Mouse (Mus musculus) heart, embryonic 16.5 days (tissue): ENCODE results near the gene Camkmt. TPM values are rescaled to one million over a fixed set of nuclear protein-coding genes. Genes with fewer than 3 reads are reported as not detected.

Experiments used
- ATAC-seq: fragments of 200-750 bp; cut with Nextera tagmentation; replicated peaks from 2 replicates; pipeline ENCODE4 v1.8.0; 2017; ENCODE audit warnings: moderate number of reproducible peaks; ENCODE audit not compliant: insufficient read depth, low FRiP score; ENCODE audit errors: extremely low read depth
- H3K27ac ChIP-seq: fragments of 300-500 bp; sonication (generic); 2 replicates; pipeline ENCODE4 v1.5.1; 2014; ENCODE audit warnings: mild to moderate bottlenecking, low read length, control low read depth, moderate library complexity
- H3K27me3 ChIP-seq: fragments of 300-500 bp; sonication (generic); 2 replicates; pipeline ENCODE4 v1.6.1; 2014; ENCODE audit warnings: low read length, mixed read lengths; ENCODE audit not compliant: control insufficient read depth, insufficient read depth
- H3K36me3 ChIP-seq: fragments of 300-500 bp; sonication (generic); 2 replicates; pipeline ENCODE4 v1.6.1; 2014; ENCODE audit not compliant: control insufficient read depth, insufficient read depth
- H3K4me1 ChIP-seq: fragments of 300-500 bp; sonication (generic); 2 replicates; pipeline ENCODE4 v1.6.1; 2014; ENCODE audit warnings: low read length, mixed read lengths; ENCODE audit not compliant: control insufficient read depth, insufficient read depth
- H3K4me2 ChIP-seq: fragments of 300-500 bp; sonication (generic); 2 replicates; pipeline ENCODE4 v1.6.1; 2014; ENCODE audit warnings: low read depth, mild to moderate bottlenecking, control low read depth, low read length
- H3K4me3 ChIP-seq: fragments of 300-500 bp; sonication (generic); 2 replicates; pipeline ENCODE4 v1.5.1; 2014; ENCODE audit warnings: mild to moderate bottlenecking, control low read depth, low read length
- H3K9ac ChIP-seq: fragments of 300-500 bp; sonication (generic); 2 replicates; pipeline ENCODE4 v1.6.1; 2014; ENCODE audit warnings: low read length, control low read depth
- H3K9me3 ChIP-seq: fragments of 300-500 bp; sonication (generic); replicated peaks from 2 replicates; pipeline ENCODE4 v1.6.1; 2016; ENCODE audit warnings: low read length; ENCODE audit not compliant: control insufficient read depth
- WGBS: fragments of 180-500 bp; shearing (Covaris S2); extraction: QIAGEN DNeasy Blood & Tissue Kit; methylation state at CpG from one replicate; pipeline ENCODE4 v1.1.7; 2014; 5-methylcytosine and 5-hydroxymethylcytosine counted together
- polyA plus RNA-seq: library from polyadenylated mRNA; unstranded; fragments of >200 nt; fragmentation: Nextera tagmentation; extraction: Ambion mirVana; gene quantifications from 2 replicates; pipeline ENCODE4 v1.2.1, GENCODE M21; 2015

The Camkmt gene
- polyA plus RNA-seq, 1 experiment from 2014 or later = 6.7 TPM

DNA sequence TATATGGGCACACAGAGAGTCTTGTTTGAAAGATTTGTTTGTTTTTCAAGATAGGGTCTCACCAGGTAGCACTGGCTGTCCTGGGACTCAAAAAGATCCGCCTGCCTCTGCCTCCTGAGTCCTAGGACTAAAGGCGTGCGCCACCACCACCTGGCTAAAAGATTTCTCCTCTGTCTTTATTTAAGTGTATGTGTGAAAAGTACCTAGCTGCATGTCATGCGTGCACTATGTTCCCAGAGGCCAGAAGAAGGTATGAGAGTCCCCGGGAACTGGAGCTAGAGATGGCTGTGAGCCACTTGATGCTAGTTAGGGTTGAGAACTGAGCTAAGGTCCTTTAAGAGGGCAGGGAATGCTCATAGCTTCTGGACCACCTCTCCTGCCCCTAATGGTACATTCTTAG is 277.0 kb downstream of the Camkmt start:
- Histone ChIP-seq H3K27me3 (no peaks in the 10 kb centered on the region), H3K9me3 (no peaks in the 10 kb centered on the region), H3K4me1 (no peaks in the 10 kb centered on the region), H3K9ac (no peak overlapping the region), H3K27ac (no peak overlapping the region), H3K4me2 (no peak overlapping the region), H3K36me3 (no peaks in the 10 kb centered on the region), H3K4me3 (no peak overlapping the region)
- ATAC-seq = no peak
- WGBS = 86% methylated on average over 5 of the region's 5 CpGs

DNA sequence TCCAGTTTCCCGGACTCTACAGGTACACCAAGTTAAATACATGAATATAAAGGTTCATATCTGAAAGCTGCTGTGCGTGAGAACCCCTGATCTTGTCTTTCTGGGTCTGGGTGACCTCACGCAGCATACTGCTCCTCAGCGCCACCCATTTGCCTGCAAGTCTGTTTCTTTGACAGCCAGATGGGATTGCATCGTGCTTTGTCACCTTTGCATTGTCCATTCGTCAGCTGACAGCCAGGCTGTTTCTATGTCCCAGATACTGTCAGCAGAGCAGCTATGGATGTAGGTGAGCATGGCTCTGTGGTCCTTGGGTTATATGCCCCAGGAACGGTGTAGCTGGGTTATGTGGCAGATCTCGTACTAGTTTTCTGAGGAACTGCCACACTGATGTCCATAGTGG is 278.4 kb downstream of the Camkmt start:
- no peak overlapping the region for H3K9ac ChIP-seq
- no peaks in the 10 kb centered on the region for H3K9me3 ChIP-seq
- H3K27me3 ChIP-seq = no peaks in the 10 kb centered on the region
- no peak overlapping the region for H3K27ac ChIP-seq
- WGBS = 64% methylated on average over 8 of the region's 8 CpGs
- no peaks in the 10 kb centered on the region for H3K36me3 ChIP-seq
- no peaks in the 10 kb centered on the region for H3K4me1 ChIP-seq
- H3K4me3 ChIP-seq = no peak overlapping the region
- ATAC-seq = no peak
- H3K4me2 ChIP-seq = no peak overlapping the region

DNA sequence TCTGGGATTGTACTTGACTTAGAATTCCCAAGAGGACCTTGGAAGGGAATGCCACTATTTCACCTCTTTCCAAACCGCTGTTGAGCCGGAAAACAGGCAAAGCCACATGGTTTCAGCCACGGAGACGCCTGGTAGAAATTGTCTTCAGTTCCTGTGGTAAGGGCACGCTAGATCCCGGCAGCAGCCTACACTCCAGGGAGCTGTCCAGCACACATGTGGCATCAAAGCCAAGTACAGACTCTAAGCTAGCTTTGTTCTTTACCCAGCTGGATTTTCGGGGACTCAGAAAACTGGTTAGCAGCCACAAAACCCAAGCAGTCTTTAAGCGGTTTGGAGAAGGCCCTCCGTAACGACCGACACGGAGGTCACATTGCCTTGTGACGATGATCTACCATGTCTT is 281.7 kb downstream of the Camkmt start:
- Histone ChIP-seq H3K27me3 (no peaks in the 10 kb centered on the region), H3K9me3 (no peaks in the 10 kb centered on the region), H3K36me3 (no peaks in the 10 kb centered on the region), H3K4me2 (no peak overlapping the region), H3K4me1 (no peaks in the 10 kb centered on the region; the same call in 1 of the 2 replicates), H3K9ac (no peak overlapping the region), H3K27ac (no peak overlapping the region), H3K4me3 (no peak overlapping the region)
- ATAC-seq = no peak
- 55% methylated on average over 13 of the region's 13 CpGs for WGBS

DNA sequence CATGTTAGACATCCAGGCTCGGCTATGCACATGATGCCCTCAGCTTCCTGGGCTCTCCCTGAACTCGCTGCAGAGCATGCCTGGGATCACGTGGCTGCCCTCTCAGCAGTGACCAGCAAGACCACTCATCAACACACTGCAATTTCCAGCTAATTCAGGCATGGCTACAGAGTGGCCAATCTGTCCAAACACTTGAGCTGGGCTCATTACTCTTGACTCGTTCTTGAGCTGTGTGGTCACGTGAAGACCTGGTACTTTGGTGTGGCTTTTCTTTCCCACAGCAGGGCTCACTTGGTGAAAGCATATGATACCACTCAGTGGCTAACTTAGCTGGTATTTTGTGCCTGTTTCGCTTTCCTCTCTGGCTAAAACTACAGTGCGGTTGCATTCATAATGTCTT is 282.2 kb downstream of the Camkmt start:
- H3K9ac ChIP-seq = no peak overlapping the region
- no peaks in the 10 kb centered on the region for H3K9me3 ChIP-seq
- no peak for ATAC-seq
- H3K27me3 ChIP-seq = no peaks in the 10 kb centered on the region
- WGBS = 75% methylated on average over 7 of the region's 7 CpGs
- no peaks in the 10 kb centered on the region for H3K36me3 ChIP-seq
- H3K4me3 ChIP-seq = no peak overlapping the region
- H3K27ac ChIP-seq = no peak overlapping the region
- H3K4me1 ChIP-seq = no peaks in the 10 kb centered on the region; the same call in 1 of the 2 replicates
- no peak overlapping the region for H3K4me2 ChIP-seq

DNA sequence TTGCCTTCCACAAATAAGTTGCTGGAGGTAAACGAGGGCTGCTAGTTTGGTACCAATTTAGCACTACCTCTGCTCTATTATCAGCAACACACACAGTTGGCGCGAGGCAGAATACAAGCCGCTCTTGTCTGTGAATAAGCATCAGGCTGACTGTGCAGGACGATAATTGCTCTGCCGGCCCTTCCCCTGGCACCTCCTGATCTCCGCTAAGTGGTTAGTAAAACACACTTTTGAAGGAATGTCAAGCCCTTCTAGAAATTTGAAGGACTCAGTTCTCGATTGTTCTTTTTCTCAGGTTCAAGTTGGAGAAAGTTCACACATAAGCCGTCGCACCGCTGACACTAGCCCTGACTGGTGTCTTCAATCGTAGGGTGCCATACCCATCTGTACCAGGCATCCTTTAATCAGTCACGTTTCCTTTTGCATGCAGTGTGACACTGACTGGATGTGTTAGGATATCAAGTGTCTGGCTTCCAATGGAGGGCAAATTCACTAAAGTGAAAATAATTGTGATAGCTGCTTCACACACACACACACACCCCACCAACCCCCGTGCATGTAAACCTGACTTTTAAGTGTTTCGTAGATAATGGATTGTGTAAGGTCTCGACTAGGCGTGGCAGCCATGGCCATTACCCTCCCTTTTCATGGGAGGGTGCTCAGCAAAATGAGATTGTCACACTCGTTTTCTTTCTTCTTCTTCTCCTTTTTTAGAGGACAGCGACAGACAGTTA is 283.9 kb downstream of the Camkmt start:
- no peaks in the 10 kb centered on the region for H3K36me3 ChIP-seq
- no peak for ATAC-seq
- H3K9me3 ChIP-seq = no peaks in the 10 kb centered on the region
- WGBS = 63% methylated on average over 19 of the region's 19 CpGs
- H3K4me3 ChIP-seq = no peak overlapping the region
- no peak overlapping the region for H3K4me2 ChIP-seq
- H3K9ac ChIP-seq = no peak overlapping the region
- H3K4me1 ChIP-seq = no peaks in the 10 kb centered on the region; the same call in 1 of the 2 replicates
- H3K27ac ChIP-seq = no peak overlapping the region
- no peaks in the 10 kb centered on the region for H3K27me3 ChIP-seq

DNA sequence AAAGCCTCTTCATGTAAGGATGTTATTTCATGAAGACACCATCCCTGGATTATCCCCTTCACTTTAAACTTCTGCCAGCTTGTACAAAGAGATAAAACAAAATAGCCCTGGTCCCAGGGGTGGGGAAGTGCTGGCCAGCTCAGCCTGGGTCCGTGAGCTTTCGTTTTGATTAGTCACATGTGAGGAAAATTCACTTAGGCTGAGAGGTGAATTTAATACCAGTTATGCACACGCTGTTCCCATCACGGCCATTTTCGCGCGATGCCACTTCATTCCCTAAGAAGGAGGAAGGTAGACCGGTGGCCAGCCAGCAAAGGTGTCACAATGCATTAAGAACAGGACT is 284.5 kb downstream of the Camkmt start:
- H3K9me3 ChIP-seq = no peaks in the 10 kb centered on the region
- no peaks in the 10 kb centered on the region for H3K27me3 ChIP-seq
- H3K4me1 ChIP-seq = no peaks in the 10 kb centered on the region; the same call in 1 of the 2 replicates
- no peaks in the 10 kb centered on the region for H3K36me3 ChIP-seq
- H3K4me3 ChIP-seq = no peak overlapping the region
- H3K9ac ChIP-seq = no peak overlapping the region
- H3K4me2 ChIP-seq = no peak overlapping the region
- no peak overlapping the region for H3K27ac ChIP-seq
- WGBS = 55% methylated on average over 8 of the region's 8 CpGs
- no peak for ATAC-seq

DNA sequence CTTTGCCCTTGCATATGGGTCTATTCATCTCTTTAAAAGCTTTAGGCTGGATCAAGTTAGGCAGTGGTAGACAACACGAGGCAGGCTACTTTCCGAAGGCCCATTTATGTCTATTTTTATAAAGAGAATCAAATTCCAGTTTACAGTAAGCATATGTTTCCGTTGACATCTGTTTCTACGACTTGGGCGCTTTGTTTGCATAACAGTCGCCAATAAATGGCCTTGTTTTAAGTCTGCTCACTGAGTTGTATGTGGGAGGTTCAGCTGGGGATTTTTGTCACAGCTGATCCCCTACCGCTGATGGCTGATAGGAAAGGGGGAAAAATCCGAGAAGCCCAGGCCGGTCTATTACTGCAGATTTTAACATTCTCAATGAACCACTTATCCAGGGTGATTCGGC is 285.2 kb downstream of the Camkmt start:
- Histone ChIP-seq H3K4me3 (no peak overlapping the region), H3K27me3 (no peaks in the 10 kb centered on the region), H3K27ac (no peak overlapping the region), H3K4me2 (no peak overlapping the region), H3K36me3 (no peaks in the 10 kb centered on the region), H3K9ac (no peak overlapping the region), H3K9me3 (no peaks in the 10 kb centered on the region), H3K4me1 (no peaks in the 10 kb centered on the region; the same call in 1 of the 2 replicates)
- WGBS = 43% methylated on average over 10 of the region's 10 CpGs
- ATAC-seq = no peak

DNA sequence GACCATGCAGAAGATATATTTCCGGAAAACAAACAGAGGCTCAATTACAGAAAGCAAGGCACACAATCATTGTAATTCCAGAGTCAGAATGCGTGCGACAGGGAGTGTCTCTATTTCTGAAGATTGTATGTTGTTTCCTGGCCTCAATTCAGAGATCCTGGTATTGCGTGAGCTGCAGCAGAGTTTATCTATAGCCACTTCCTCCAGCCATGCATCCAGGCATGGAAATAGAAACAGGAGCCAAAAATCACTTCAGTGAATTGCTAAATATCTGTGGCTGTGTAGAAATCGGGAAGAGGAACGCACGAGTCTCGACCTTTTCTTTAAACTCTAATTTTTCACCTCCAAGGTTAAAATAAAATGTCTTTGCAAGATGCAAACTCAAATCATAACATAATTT is 287.1 kb downstream of the Camkmt start:
- 54% methylated on average over 8 of the region's 8 CpGs for WGBS
- H3K9ac ChIP-seq = no peak overlapping the region
- H3K4me3 ChIP-seq = no peak overlapping the region
- no peak for ATAC-seq
- no peaks in the 10 kb centered on the region for H3K27me3 ChIP-seq
- H3K9me3 ChIP-seq = no peaks in the 10 kb centered on the region
- no peaks in the 10 kb centered on the region; the same call in 1 of the 2 replicates for H3K4me1 ChIP-seq
- H3K27ac ChIP-seq = no peak overlapping the region
- no peak overlapping the region for H3K4me2 ChIP-seq
- no peaks in the 10 kb centered on the region for H3K36me3 ChIP-seq

DNA sequence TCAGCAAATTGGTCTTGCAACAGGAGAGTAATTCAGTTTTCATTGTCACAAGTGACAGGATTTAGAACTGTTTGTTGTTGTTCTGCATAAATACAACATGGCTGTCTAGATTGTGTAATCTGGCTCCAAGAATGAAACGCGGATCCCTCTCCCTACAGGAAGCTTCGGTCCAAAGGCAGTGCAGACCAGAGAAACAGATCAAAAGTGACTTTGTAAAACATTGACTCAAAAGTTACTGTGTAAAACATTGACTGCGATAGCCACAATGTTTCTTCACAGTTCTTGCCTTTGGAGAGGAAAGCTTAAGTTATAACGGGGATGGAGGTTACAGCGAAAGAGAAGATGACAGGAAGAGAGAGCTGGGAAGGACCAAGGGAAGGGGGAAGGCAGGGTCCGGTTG is 288.7 kb downstream of the Camkmt start:
- ATAC-seq = no peak
- H3K4me2 ChIP-seq = no peak overlapping the region

More for the DNA sequence above, 288.7 kb downstream of the Camkmt start:
- Histone ChIP-seq H3K4me3 (no peak overlapping the region), H3K36me3 (no peaks in the 10 kb centered on the region), H3K9me3 (no peaks in the 10 kb centered on the region), H3K9ac (no peak overlapping the region), H3K4me1 (no peaks in the 10 kb centered on the region; the same call in 1 of the 2 replicates), H3K27me3 (no peaks in the 10 kb centered on the region), H3K27ac (no peak overlapping the region)
- WGBS = 89% methylated on average over 7 of the region's 7 CpGs
